Mouse (Mus musculus) embryonic facial prominence, embryonic 11.5 days (tissue): ENCODE results near the gene Mbip. TPM values are rescaled to one million over a fixed set of nuclear protein-coding genes. Genes with fewer than 3 reads are reported as not detected.
A peak's percentile ranks its signal among the peaks of the same experiment; 100 is the strongest.

Experiments
- ATAC-seq: fragments of 200-750 bp; cut with Nextera tagmentation; replicated peaks from 2 replicates; pipeline ENCODE4 v1.8.0; 2017; ENCODE audit warnings: low read depth; ENCODE audit not compliant: insufficient number of reproducible peaks, low FRiP score, low TSS enrichment
- DNase-seq: peaks from one replicate; pipeline ENCODE4 v3.0.0-alpha.2; 2015; ENCODE audit warnings: low spot score
- H3K27ac ChIP-seq: fragments of 300-500 bp; sonication (generic); replicated peaks from 2 replicates; pipeline ENCODE4 v1.5.1; 2014; ENCODE audit warnings: mild to moderate bottlenecking, low read depth, low read length, control low read depth
- H3K27me3 ChIP-seq: fragments of 300-500 bp; sonication (generic); 2 replicates; pipeline ENCODE4 v1.6.1; 2014; ENCODE audit warnings: mild to moderate bottlenecking, low read length, moderate library complexity, mixed read lengths; ENCODE audit not compliant: control insufficient read depth, insufficient read depth
- H3K36me3 ChIP-seq: fragments of 300-500 bp; sonication (generic); replicated peaks from 2 replicates; pipeline ENCODE4 v1.6.1; 2014; ENCODE audit warnings: low read depth, mild to moderate bottlenecking, low read length, moderate library complexity, mixed read lengths; ENCODE audit not compliant: control insufficient read depth, insufficient read depth
- H3K4me1 ChIP-seq: fragments of 300-500 bp; sonication (generic); 2 replicates; pipeline ENCODE4 v1.6.1; 2014; ENCODE audit warnings: low read length, mixed read lengths; ENCODE audit not compliant: control insufficient read depth, insufficient read depth
- H3K4me2 ChIP-seq: fragments of 300-500 bp; sonication (generic); 2 replicates; pipeline ENCODE4 v1.6.1; 2014; ENCODE audit warnings: low read depth, mild to moderate bottlenecking, control low read depth, low read length, moderate library complexity
- H3K4me3 ChIP-seq: fragments of 300-500 bp; sonication (generic); 2 replicates; pipeline ENCODE4 v1.5.1; 2014; ENCODE audit warnings: low read depth, low read length, control low read depth
- H3K9ac ChIP-seq: fragments of 300-500 bp; sonication (generic); replicated peaks from 2 replicates; pipeline ENCODE4 v1.6.1; 2014; ENCODE audit warnings: mild to moderate bottlenecking, control low read depth, low read length
- H3K9me3 ChIP-seq: fragments of 300-500 bp; sonication (generic); replicated peaks from 2 replicates; pipeline ENCODE4 v1.6.1; 2016; ENCODE audit warnings: mild to moderate bottlenecking, low read length, inconsistent platforms, mixed read lengths; ENCODE audit not compliant: control insufficient read depth
- WGBS: fragments of 180-500 bp; shearing (Covaris S2); extraction: QIAGEN DNeasy Blood & Tissue Kit; methylation state at CpG from one replicate; pipeline ENCODE4 v1.1.7; 2014; 5-methylcytosine and 5-hydroxymethylcytosine counted together
- polyA plus RNA-seq: library from polyadenylated mRNA; unstranded; fragments of >200 nt; fragmentation: Nextera tagmentation; extraction: Ambion mirVana; gene quantifications from 2 replicates; pipeline ENCODE4 v1.2.1, GENCODE M21; 2014

The Mbip gene
- polyA plus RNA-seq, 1 experiment from 2014 or later = 64.4 TPM

DNA sequence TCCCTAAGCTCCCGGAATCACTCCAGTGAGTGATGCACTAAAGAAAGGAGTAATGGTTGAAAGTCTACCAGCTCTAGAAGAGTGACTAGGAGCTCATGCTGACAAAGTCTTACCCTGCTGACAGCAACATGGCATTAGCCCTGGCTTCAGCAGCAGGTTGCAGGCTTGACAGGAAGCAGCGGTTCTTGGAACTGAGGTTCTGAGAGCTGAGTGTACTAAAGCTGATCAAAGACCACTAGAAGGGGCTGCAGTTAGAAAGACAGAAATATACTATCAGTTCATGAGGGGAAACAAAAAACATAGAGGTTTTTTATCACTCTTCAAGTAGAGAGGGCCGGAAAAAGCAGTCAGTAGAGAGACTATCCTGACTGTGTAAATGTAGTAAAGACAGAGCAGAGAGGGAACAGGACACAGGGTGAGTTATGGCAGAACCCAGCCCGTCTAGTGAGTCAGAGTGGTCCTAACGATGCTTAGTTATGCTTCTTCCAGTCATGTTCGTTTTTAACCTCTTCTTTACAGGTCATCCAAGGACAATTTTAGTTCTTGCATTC lies 18.2 kb downstream of the Mbip start:
- DNase-seq (no peak), ATAC-seq (no peak)
- H3K27ac ChIP-seq = no peak overlapping the region
- no peaks in the 10 kb centered on the region for H3K9me3 ChIP-seq
- no peak overlapping the region for H3K4me3 ChIP-seq
- H3K27me3 ChIP-seq = no peaks in the 10 kb centered on the region
- no peak overlapping the region for H3K9ac ChIP-seq
- peaks cover 2% of the 10 kb centered on the region; the same call in 1 of the 2 replicates for H3K36me3 ChIP-seq
- H3K4me2 ChIP-seq = no peak overlapping the region
- H3K4me1 ChIP-seq = no peaks in the 10 kb centered on the region
- WGBS = 91% methylated on average over 6 of the region's 6 CpGs

DNA sequence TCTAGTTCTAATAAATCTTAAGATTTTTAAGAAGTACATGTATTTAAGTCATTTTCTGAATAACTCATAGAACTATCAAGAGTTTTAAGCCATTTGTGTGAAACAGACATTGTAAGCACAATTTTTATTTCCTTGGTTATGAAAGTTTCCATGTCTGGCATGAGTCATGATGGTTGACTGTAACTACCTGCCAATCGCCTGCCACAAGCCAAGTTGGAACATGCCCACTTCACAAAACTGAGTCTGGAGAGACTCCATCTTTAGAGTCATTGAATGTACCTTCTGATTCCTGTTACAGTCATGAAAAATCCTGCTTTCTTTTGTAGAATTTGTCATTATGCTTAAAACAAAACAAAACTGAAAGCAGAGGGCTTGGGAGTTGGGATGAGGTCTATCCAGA lies 19.8 kb downstream of the Mbip start:
- no peaks in the 10 kb centered on the region for H3K27me3 ChIP-seq
- WGBS = 95% methylated on average over 1 of the region's 1 CpGs
- no peaks in the 10 kb centered on the region for H3K9me3 ChIP-seq
- DNase-seq = no peak
- no peak for ATAC-seq
- no peak overlapping the region for H3K27ac ChIP-seq
- no peak overlapping the region for H3K9ac ChIP-seq
- no peaks in the 10 kb centered on the region for H3K4me1 ChIP-seq
- H3K36me3 ChIP-seq = peaks cover 2% of the 10 kb centered on the region; the same call in 1 of the 2 replicates
- no peak overlapping the region for H3K4me2 ChIP-seq
- H3K4me3 ChIP-seq = no peak overlapping the region

DNA sequence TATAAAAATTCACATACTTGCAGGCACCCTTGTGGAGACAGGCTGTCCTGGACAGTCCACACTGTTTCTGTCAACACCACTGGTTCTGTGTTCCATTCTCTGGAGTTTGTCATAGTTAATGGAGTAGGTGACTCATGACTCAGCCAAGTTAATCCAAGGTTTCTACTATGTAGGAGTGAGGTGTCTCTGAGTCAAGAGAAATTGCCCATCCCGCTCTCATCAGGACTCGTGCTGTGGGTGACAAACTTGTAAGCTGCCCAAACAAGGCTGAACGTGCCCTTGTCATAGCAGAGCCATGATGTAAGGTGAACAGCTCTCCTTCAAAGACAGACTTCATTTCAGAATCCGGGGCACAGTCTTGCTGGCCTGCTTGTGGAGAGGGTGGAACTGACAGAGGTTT lies 26.8 kb downstream of the Mbip start:
- Histone ChIP-seq H3K27me3 (no peaks in the 10 kb centered on the region), H3K27ac (no peak overlapping the region), H3K9me3 (no peaks in the 10 kb centered on the region), H3K4me3 (no peak overlapping the region), H3K9ac (no peak overlapping the region), H3K36me3 (no peaks in the 10 kb centered on the region), H3K4me2 (no peak overlapping the region), H3K4me1 (no peaks in the 10 kb centered on the region)
- no peak for DNase-seq
- ATAC-seq = no peak
- WGBS = 89% methylated on average over 4 of the region's 4 CpGs

DNA sequence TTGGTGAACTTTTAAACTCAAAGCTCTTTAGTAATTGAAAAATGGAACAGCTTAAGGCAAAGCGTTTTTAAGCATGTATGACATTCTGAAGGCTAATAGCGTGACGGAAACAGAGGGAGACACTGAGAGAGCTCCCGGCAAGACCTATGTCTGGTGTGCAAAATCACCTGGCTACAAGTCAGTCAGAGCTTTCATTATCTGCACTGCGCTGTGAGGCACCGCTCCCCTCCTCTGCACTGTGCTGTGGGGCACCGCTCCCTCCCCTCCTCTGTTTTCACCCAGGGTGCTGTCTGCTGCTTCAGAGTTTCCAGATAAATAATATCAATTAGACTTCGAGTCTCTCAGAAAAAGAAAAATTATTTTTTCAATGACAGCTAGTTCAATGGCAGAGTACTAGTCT lies 27.6 kb downstream of the Mbip start:
- ATAC-seq (no peak), DNase-seq (no peak)
- no peaks in the 10 kb centered on the region for H3K36me3 ChIP-seq

DNA sequence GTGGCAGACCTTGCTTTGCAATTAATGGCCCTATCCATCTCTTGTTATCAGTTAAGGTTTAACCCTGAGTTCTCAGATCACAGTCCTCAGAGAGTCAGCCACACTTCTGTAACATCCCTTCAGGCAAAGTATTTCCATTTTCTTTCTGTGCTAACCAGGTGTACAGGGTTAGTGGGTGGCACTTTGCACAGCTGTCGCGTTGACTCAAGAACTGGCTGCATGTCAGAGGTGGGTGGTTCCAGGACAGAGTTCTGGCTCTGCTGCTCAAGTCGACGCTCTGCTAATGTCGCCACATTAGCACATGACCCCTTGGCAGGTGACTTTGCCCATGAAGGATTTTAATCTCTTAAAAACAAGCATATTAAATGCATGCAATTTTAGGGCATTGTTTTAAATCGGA lies 39.9 kb downstream of the Mbip start:
- Histone ChIP-seq H3K4me3 (no peak overlapping the region), H3K36me3 (no peaks in the 10 kb centered on the region), H3K4me1 (no peaks in the 10 kb centered on the region), H3K9me3 (no peaks in the 10 kb centered on the region), H3K27me3 (no peaks in the 10 kb centered on the region), H3K27ac (no peak overlapping the region), H3K9ac (no peak overlapping the region), H3K4me2 (no peak overlapping the region)
- 76% methylated on average over 6 of the region's 6 CpGs for WGBS
- ATAC-seq (no peak), DNase-seq (no peak)

More for the DNA sequence above, 27.6 kb downstream of the Mbip start:
- WGBS = 82% methylated on average over 8 of the region's 8 CpGs
- no peaks in the 10 kb centered on the region for H3K27me3 ChIP-seq
- H3K9ac ChIP-seq = no peak overlapping the region
- no peak overlapping the region for H3K4me2 ChIP-seq
- no peak overlapping the region for H3K4me3 ChIP-seq
- no peak overlapping the region for H3K27ac ChIP-seq
- H3K9me3 ChIP-seq = no peaks in the 10 kb centered on the region
- H3K4me1 ChIP-seq = no peaks in the 10 kb centered on the region

DNA sequence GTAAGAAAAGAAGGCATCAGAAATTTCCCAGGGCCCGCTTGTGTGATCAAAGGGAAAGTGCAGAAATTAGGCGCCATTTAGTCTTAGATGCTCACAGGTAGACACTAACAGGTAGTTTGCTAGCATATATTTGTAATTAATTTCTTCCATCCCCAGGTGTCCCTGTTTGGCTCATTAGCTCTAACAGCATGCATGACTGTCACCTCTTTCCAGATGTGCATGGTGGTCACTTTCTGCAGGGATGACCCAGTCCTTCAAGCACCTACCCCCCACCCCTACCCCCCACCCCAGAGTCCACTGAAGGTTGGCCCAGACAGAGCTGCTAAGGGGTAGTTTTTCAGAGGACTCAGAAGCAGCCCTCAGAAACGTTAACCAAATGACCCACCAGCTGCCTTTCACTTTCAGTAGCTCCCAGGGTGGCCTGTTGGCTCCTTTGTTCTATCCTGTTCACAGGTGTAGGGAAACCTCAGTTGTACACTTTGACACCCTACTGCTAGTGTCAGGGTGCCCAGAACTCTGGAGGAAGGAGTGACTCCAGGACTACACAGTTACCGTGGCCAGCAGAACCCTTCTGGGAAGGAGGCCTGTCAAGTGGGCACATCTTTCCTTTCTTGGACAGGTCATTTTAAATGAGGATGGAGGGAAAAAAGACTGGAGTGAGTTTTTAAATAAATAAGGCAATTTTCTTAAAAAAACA lies 43.2 kb downstream of the Mbip start:
- no peak; the same call in 1 of the 2 replicates for ATAC-seq
- 36% methylated on average over 4 of the region's 4 CpGs for WGBS
- no peaks in the 10 kb centered on the region for H3K9me3 ChIP-seq
- H3K36me3 ChIP-seq = no peaks in the 10 kb centered on the region
- peak overlapping the region; percentile 38 for H3K4me2 ChIP-seq
- DNase-seq = no peak
- no peak overlapping the region for H3K27ac ChIP-seq
- H3K27me3 ChIP-seq = no peaks in the 10 kb centered on the region
- no peaks in the 10 kb centered on the region for H3K4me1 ChIP-seq
- no peak overlapping the region for H3K9ac ChIP-seq
- peak overlapping the region; percentile 16; the same call in 1 of the 2 replicates for H3K4me3 ChIP-seq

DNA sequence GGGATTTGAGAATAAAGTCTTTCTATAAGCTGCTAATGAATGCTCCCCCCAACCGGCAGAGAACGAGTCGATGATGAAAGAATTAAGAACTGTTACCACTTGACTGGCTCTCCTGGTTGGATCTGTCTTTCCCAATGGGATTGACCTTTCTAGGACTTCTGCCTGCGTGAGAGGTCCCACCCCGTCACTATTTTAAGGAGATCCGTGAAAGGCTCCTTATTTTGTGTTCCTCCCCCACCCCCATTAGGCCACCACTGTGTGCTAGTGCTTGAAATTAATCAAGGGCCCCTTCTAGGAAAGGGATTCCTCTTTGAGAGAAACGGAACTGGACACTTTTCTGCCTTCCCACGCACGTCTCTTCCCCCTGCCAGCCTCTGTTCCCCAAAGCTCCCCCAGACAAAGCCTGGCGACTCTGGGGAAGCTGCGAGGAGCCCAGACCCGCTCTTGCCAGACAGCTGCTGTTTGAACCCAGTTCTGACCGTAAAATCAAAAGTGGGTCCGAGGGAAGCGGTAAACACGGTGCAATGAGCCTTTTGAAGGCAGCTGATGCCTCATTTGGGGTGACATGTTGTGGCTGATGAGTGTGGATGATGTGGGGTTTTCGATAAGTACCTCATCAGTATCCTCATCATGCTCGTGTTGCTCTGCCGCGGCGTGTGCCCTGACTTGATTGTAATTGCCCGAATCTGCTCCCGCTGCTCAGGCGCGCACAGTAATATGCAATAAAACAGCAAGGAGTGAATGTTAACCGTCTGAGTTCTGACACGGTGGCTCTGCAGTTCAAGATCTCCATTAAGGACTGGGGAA lies 44.0 kb downstream of the Mbip start:
- H3K9me3 ChIP-seq = no peaks in the 10 kb centered on the region
- H3K27me3 ChIP-seq = no peaks in the 10 kb centered on the region

DNA sequence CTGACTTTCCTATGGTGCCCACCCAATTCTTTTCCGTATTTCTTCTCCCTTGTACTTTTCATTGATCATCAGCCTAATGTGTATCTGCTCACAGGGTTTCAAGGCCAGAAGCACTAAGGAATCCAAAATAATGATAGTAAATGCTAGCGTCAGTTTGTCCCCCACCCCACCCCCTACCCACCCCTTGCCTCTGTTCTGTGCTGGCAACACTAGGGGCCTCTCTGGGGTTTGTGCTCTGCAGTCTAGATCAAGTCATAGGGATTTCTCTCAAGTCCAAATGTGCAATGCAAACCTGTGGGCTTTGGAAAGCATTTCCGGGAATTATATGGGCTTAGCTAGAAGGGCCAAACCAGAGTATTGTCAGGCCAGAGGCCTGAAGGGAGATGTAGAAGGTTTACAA lies 46.1 kb downstream of the Mbip start:
- H3K4me2 ChIP-seq = no peak overlapping the region
- WGBS = 74% methylated on average over 3 of the region's 3 CpGs
- DNase-seq (no peak), ATAC-seq (no peak)
- H3K4me1 ChIP-seq = no peaks in the 10 kb centered on the region
- H3K36me3 ChIP-seq = no peaks in the 10 kb centered on the region
- no peak overlapping the region for H3K9ac ChIP-seq
- no peak overlapping the region for H3K4me3 ChIP-seq
- H3K27ac ChIP-seq = no peak overlapping the region
- H3K9me3 ChIP-seq = no peaks in the 10 kb centered on the region
- H3K27me3 ChIP-seq = no peaks in the 10 kb centered on the region

More for the DNA sequence above, 44.0 kb downstream of the Mbip start:
- Histone ChIP-seq H3K9ac (peak overlapping the region; percentile 23; the same call in 1 of the 2 replicates), H3K4me1 (no peaks in the 10 kb centered on the region), H3K4me2 (peak overlapping the region; percentile 38), H3K27ac (no peak overlapping the region), H3K4me3 (peak overlapping the region; percentile 16), H3K36me3 (no peaks in the 10 kb centered on the region)
- DNase-seq = peak; percentile 30
- 17% methylated on average over 27 of the region's 27 CpGs for WGBS
- ATAC-seq = peak; percentile 61
